Comparison of ENCODE assay signal across 18 mouse cellular contexts in genomic region chr17:71053134-71053708, GRCm38 (mm10). TPM values are rescaled to one million over a fixed set of nuclear protein-coding genes. Genes with fewer than 3 reads are reported as not detected.
DNase-seq lines count a peak whose midpoint lies in the region; ATAC-seq and TF ChIP-seq lines count a peak whose summit lies in the region.
"Had no signal": no experiment of that assay in that cellular context is flagged by ENCODE, and none has a peak within 500 bp of the region (broad histone marks: within the 10 kb centered on the region; RNA-seq: fewer than 3 reads in every experiment).

No protein-coding gene starts in this region.

- H3K4me3 ChIP-seq in forebrain, embryonic 13.5 days, result no peak overlapping the region
- H3K4me3 ChIP-seq in forebrain, embryonic 11.5 days (ENCODE audit: low read depth, low read length), result no peak overlapping the region
- H3K4me3 ChIP-seq in hindbrain, embryonic 13.5 days, result no peak overlapping the region
- H3K4me3 ChIP-seq in hindbrain, embryonic 12.5 days, result no peak overlapping the region
- no peak overlapping the region for H3K4me3 ChIP-seq in liver, postnatal 0 days (ENCODE audit: low read depth, low read length)
- H3K4me3 ChIP-seq: embryonic facial prominence, embryonic 15.5 days; heart, embryonic 15.5 days had no signal

- ATAC-seq in forebrain, embryonic 13.5 days, result peak; percentile 51; the same call in 1 of the 2 replicates
- no peak for ATAC-seq in forebrain, embryonic 11.5 days (replicated peaks; ENCODE audit: low FRiP score)
- 0 out of 2 replicates have a peak, but pooled peaks have one; percentile 36 for ATAC-seq in hindbrain, embryonic 13.5 days (ENCODE audit: low FRiP score)
- ATAC-seq in hindbrain, embryonic 12.5 days (ENCODE audit: low FRiP score), result no peak
- ATAC-seq in erythroblast, adult 5-6 weeks (replicated peaks; ENCODE audit: low FRiP score, poor library complexity, severe bottlenecking), result peak; percentile 82
- peak; percentile 76 for ATAC-seq in liver, postnatal 0 days

- H3K9ac ChIP-seq in forebrain, embryonic 13.5 days, result no peak overlapping the region
- H3K9ac ChIP-seq in forebrain, embryonic 11.5 days (ENCODE audit: low read length), result no peak overlapping the region
- no peak overlapping the region for H3K9ac ChIP-seq in hindbrain, embryonic 13.5 days
- H3K9ac ChIP-seq in hindbrain, embryonic 12.5 days, result no peak overlapping the region
- no peak overlapping the region for H3K9ac ChIP-seq in liver, postnatal 0 days (replicated peaks)
- H3K9ac ChIP-seq: embryonic facial prominence, embryonic 15.5 days; heart, embryonic 15.5 days had no signal

- H3K4me2 ChIP-seq in forebrain, embryonic 13.5 days, result no peak overlapping the region
- no peak overlapping the region for H3K4me2 ChIP-seq in forebrain, embryonic 11.5 days (ENCODE audit: low read depth, low read length, severe bottlenecking)
- H3K4me2 ChIP-seq in hindbrain, embryonic 13.5 days, result no peak overlapping the region
- H3K4me2 ChIP-seq in hindbrain, embryonic 12.5 days (replicated peaks), result no peak overlapping the region
- no peak overlapping the region for H3K4me2 ChIP-seq in liver, postnatal 0 days (ENCODE audit: low read depth, low read length)
- H3K4me2 ChIP-seq: embryonic facial prominence, embryonic 15.5 days; heart, embryonic 15.5 days had no signal

- no peaks in the 10 kb centered on the region for H3K36me3 ChIP-seq in forebrain, embryonic 13.5 days (ENCODE audit: poor library complexity, severe bottlenecking)
- no peaks in the 10 kb centered on the region for H3K36me3 ChIP-seq in forebrain, embryonic 11.5 days (ENCODE audit: control insufficient read depth, insufficient read depth, low read length)
- no peaks in the 10 kb centered on the region for H3K36me3 ChIP-seq in hindbrain, embryonic 13.5 days
- H3K36me3 ChIP-seq in hindbrain, embryonic 12.5 days, result no peaks in the 10 kb centered on the region
- no peaks in the 10 kb centered on the region for H3K36me3 ChIP-seq in liver, postnatal 0 days (replicated peaks; ENCODE audit: insufficient read depth, low read length)
- H3K36me3 ChIP-seq: embryonic facial prominence, embryonic 15.5 days had no signal

- no peak for TF ChIP-seq CTCF in liver, postnatal 0 days (IDR thresholded peaks at IDR 0.05; ENCODE audit: low read depth)

- no peaks in the 10 kb centered on the region for H3K27me3 ChIP-seq in forebrain, embryonic 13.5 days
- no peaks in the 10 kb centered on the region for H3K27me3 ChIP-seq in forebrain, embryonic 11.5 days (ENCODE audit: control insufficient read depth, insufficient read depth, low read length)
- H3K27me3 ChIP-seq in hindbrain, embryonic 13.5 days, result no peaks in the 10 kb centered on the region
- no peaks in the 10 kb centered on the region for H3K27me3 ChIP-seq in hindbrain, embryonic 12.5 days
- H3K27me3 ChIP-seq in liver, postnatal 0 days (ENCODE audit: insufficient read depth, low read length), result no peaks in the 10 kb centered on the region
- H3K27me3 ChIP-seq: embryonic facial prominence, embryonic 15.5 days; heart, embryonic 15.5 days had no signal

- no peak overlapping the region for H3K27ac ChIP-seq in forebrain, embryonic 13.5 days
- H3K27ac ChIP-seq in forebrain, embryonic 11.5 days (ENCODE audit: low read depth, low read length), result no peak overlapping the region
- H3K27ac ChIP-seq in hindbrain, embryonic 13.5 days, result no peak overlapping the region
- no peak overlapping the region for H3K27ac ChIP-seq in hindbrain, embryonic 12.5 days
- H3K27ac ChIP-seq in liver, postnatal 0 days (ENCODE audit: low read depth), result no peak overlapping the region
- H3K27ac ChIP-seq: embryonic facial prominence, embryonic 15.5 days; heart, embryonic 15.5 days had no signal

- no peaks in the 10 kb centered on the region for H3K4me1 ChIP-seq in forebrain, embryonic 13.5 days
- no peaks in the 10 kb centered on the region for H3K4me1 ChIP-seq in forebrain, embryonic 11.5 days (replicated peaks; ENCODE audit: control insufficient read depth, insufficient read depth, low read length)
- H3K4me1 ChIP-seq in hindbrain, embryonic 13.5 days (replicated peaks), result peaks cover 5% of the 10 kb centered on the region; the same call in 1 of the 2 replicates
- H3K4me1 ChIP-seq in hindbrain, embryonic 12.5 days, result no peaks in the 10 kb centered on the region
- peaks cover 6% of the 10 kb centered on the region; the same call in 1 of the 2 replicates for H3K4me1 ChIP-seq in liver, postnatal 0 days (ENCODE audit: insufficient read depth)
- H3K4me1 ChIP-seq: embryonic facial prominence, embryonic 15.5 days; heart, embryonic 15.5 days had no signal

- H3K9me3 ChIP-seq in forebrain, embryonic 13.5 days (replicated peaks), result no peaks in the 10 kb centered on the region
- no peaks in the 10 kb centered on the region for H3K9me3 ChIP-seq in forebrain, embryonic 11.5 days (ENCODE audit: control insufficient read depth, low read length)
- H3K9me3 ChIP-seq in hindbrain, embryonic 13.5 days, result no peaks in the 10 kb centered on the region
- H3K9me3 ChIP-seq in hindbrain, embryonic 12.5 days (replicated peaks), result no peaks in the 10 kb centered on the region
- H3K9me3 ChIP-seq in liver, postnatal 0 days (ENCODE audit: low read length), result no peaks in the 10 kb centered on the region
- H3K9me3 ChIP-seq: embryonic facial prominence, embryonic 15.5 days; heart, embryonic 15.5 days had no signal

- WGBS in forebrain, embryonic 13.5 days, result 85% methylated on average over 6 of the region's 6 CpGs
- WGBS in forebrain, embryonic 11.5 days, result 93% methylated on average over 6 of the region's 6 CpGs
- WGBS in hindbrain, embryonic 13.5 days, result 89% methylated on average over 6 of the region's 6 CpGs
- 88% methylated on average over 6 of the region's 6 CpGs for WGBS in hindbrain, embryonic 12.5 days
- WGBS in liver, postnatal 0 days (ENCODE audit: insufficient replicate concordance), result 84% methylated on average over 6 of the region's 6 CpGs

- no peak for DNase-seq in forebrain, embryonic 11.5 days (ENCODE audit: low spot score)
- no peak for DNase-seq in liver, postnatal 0 days
- no peak for DNase-seq in right cerebral cortex, postnatal 10 days (ENCODE audit: low spot score in 2 of 2)
- no peak for DNase-seq in layer of hippocampus, adult 8-10 months (ENCODE audit: low spot score in 2 of 2)
- DNase-seq: adrenal gland, postnatal 14 days; cerebellum, adult 2 months; gastrocnemius, postnatal 10 days; kidney, adult 11 months; lung, adult 18-20 months; lung, postnatal 10 days; midbrain, embryonic 14.5 days; right cerebral cortex, postnatal 14 days had no signal

- TF ChIP-seq EP300 in liver, postnatal 0 days (IDR thresholded peaks at IDR 0.05; ENCODE audit: low read depth), result no peak

RNA-seq across cellular contexts. Expression of gene Myl12a, which starts 50.5 kb away (rescaled TPM):
- polyA plus RNA-seq in forebrain, embryonic 13.5 days (2015; fragmentation: Nextera tagmentation; extraction: Ambion mirVana), result 189 and 196 TPM in 2 replicates
- polyA plus RNA-seq in forebrain, embryonic 11.5 days (2014; fragmentation: Nextera tagmentation; extraction: Ambion mirVana), result 372 and 395 TPM in 2 replicates
- polyA plus RNA-seq in hindbrain, embryonic 13.5 days (2015; fragmentation: Nextera tagmentation; extraction: Ambion mirVana), result 153 and 157 TPM in 2 replicates
- 351 and 382 TPM in 2 replicates for polyA plus RNA-seq in hindbrain, embryonic 12.5 days (2016; fragmentation: Nextera tagmentation; extraction: Ambion mirVana)
- total RNA-seq in erythroblast, adult 5-6 weeks (2015; ENCODE audit: low replicate concordance), result 113 and 151 TPM in 2 replicates
- 44.5 and 50.0 TPM in 2 replicates for total RNA-seq in erythroblast, adult 5-6 weeks (2017; ENCODE audit: low replicate concordance)
- 195 and 199 TPM in 2 replicates for polyA plus RNA-seq in liver, postnatal 0 days (2015; fragmentation: Nextera tagmentation; extraction: Ambion mirVana)
- total RNA-seq in layer of hippocampus, adult 8-10 months (2022), result 10 to 100 TPM; 37.7 to 54.5 (median 41.8) TPM

RNA-seq across cellular contexts. Expression of gene Myom1, which starts 50.8 kb away (rescaled TPM):
- 1.2 and 1.3 TPM in 2 replicates for polyA plus RNA-seq in forebrain, embryonic 13.5 days (2015; fragmentation: Nextera tagmentation; extraction: Ambion mirVana)
- 2.8 and 4.0 TPM in 2 replicates for polyA plus RNA-seq in forebrain, embryonic 11.5 days (2014; fragmentation: Nextera tagmentation; extraction: Ambion mirVana)
- polyA plus RNA-seq in hindbrain, embryonic 13.5 days (2015; fragmentation: Nextera tagmentation; extraction: Ambion mirVana), result 1.2 and 1.6 TPM in 2 replicates
- polyA plus RNA-seq in hindbrain, embryonic 12.5 days (2016; fragmentation: Nextera tagmentation; extraction: Ambion mirVana), result 1.9 and 5.0 TPM in 2 replicates
- not detected in 2 replicates for total RNA-seq in erythroblast, adult 5-6 weeks (2015; ENCODE audit: low replicate concordance)
- total RNA-seq in erythroblast, adult 5-6 weeks (2017; ENCODE audit: low replicate concordance), result 0.34 and 1.1 TPM in 2 replicates
- 2.1 and 4.4 TPM in 2 replicates for polyA plus RNA-seq in liver, postnatal 0 days (2015; fragmentation: Nextera tagmentation; extraction: Ambion mirVana)
- 1 to 10 TPM; 2.3 to 4.2 (median 3.0) TPM for total RNA-seq in layer of hippocampus, adult 8-10 months (2022)

Comparison
In these comparisons a context has a peak if more than half of its experiments do, and no peak if none do; other contexts are left out.
1. ATAC-seq: peak in forebrain, embryonic 13.5 days (single experiment), hindbrain, embryonic 13.5 days (single experiment), erythroblast, adult 5-6 weeks (single experiment) and liver, postnatal 0 days (single experiment); none in forebrain, embryonic 11.5 days (single experiment) and hindbrain, embryonic 12.5 days (single experiment).